Mouse (Mus musculus): ENCODE measurements at regions not wholly inside any gene's neighbourhood (a gene's known extent, or its start where the extent isn't known, plus 50 kb on each side); places are given as distances from the start of the nearest gene placed in this dataset.

- no peak for DNase-seq (ENCODE audit: low read depth, low spot score)
These were observed 314.8 kb downstream of the Cmpk2 start for GRCm38 (mm10) chr12:26783800-26784199.

GRCm38 (mm10) chr12:26781537-26781936, 312.5 kb downstream of the Cmpk2 start:
- no peak for DNase-seq (ENCODE audit: low read depth, low spot score)

- DNase-seq (ENCODE audit: low read depth, low spot score) = no peak
These were observed 309.8 kb downstream of the Cmpk2 start for GRCm38 (mm10) chr12:26778796-26779195.

GRCm38 (mm10) chr12:26776986-26777385, 308.0 kb downstream of the Cmpk2 start:
- DNase-seq (ENCODE audit: low read depth, low spot score) = no peak

DNA sequence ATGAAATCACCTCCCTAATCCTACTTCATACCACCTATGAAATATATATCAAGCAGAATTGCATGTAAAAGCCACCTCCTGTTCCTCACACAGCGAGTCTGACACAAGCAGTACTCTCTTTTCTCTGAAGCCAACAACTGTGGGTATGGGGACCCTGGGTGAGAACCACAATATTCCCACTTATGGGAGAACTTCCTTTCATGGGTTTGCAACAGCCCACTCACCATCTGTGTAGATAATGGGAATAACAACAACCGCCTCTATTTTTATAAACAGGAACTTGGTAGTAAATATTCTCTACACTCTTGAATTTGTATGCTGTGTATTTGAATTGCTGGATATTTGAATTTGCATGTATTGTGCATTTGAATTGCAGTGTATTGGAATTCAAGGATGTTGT, 305.0 kb downstream of the Cmpk2 start:
- no peak for DNase-seq (ENCODE audit: low read depth, low spot score)

GRCm38 (mm10) chr12:26770753-26771583, 302.0 kb downstream of the Cmpk2 start:
- no peak for DNase-seq (ENCODE audit: low read depth, low spot score)

DNA sequence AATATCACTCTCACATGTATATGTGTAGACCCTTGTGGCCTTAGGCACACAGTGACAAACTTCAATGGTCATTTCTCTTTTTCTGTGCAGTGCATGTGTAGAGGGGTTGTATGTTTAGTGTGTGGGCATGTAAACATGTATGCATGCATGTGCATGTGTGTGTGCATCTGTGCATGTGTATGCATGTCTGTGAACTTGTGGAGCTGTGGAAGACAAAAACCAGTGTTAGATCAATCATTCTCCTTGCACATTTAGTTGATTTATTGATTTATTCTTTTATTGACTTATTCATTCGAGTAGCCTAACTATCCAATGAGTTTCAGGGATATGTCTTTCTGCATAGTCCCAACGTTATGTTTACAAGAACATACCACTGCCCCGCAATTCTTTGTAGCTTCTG, 298.5 kb downstream of the Cmpk2 start:
- no peak for DNase-seq (ENCODE audit: low read depth, low spot score)

DNA sequence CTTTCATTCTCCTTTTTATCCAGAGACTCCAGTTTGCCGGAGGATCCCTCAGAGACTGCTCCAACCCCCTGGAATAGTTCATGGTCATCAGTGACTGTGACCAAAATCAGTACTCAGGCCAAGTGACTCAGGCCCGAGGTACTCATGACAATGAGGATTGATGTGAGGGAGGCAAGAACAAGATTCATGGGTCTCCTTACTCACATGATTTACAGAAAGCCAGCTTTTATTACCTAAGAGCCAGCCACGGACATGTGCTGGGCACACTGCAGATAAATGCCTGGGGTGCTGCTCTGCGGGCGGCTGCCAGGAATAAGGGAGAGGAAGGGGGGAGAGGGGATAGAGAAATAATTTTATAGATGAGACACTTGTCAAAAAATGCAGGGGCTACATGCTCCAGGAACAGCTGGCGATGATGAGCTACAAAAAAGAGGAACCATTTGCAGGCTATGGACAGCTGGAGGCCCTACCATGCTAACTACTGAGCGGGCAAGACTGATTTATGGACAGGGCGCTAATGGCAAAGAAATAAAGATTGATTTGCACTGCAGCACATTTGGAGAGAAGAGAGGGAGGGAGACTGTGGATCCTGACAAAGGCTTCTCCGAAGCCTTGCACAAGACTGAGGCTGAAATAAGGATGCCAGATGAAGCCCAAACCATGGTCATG, 289.8 kb downstream of the Cmpk2 start:
- no peak for DNase-seq (ENCODE audit: low read depth, low spot score)

GRCm38 (mm10) chr12:26756284-26756683, 287.3 kb downstream of the Cmpk2 start:
- DNase-seq (ENCODE audit: low read depth, low spot score) = no peak

DNA sequence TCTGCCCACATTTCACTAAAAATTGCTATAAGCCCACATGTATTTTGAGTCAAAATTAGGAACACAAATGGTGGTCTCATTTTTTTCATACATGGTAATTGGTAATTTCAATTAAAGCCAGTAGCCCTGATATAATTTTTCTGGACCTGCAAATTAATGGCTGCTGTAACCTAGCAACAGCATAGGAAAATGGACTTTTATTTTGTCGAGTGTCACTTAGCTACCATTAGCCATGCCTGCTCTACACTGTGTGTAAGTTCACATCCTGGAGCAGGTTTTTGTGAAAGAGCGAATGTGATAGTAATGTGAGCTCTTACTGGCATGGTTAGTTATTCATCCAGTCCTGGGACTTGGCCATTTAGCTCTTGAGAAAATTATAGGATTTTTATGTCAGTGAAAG, 285.6 kb downstream of the Cmpk2 start:
- no peak for DNase-seq (ENCODE audit: low read depth, low spot score)

- DNase-seq (ENCODE audit: low read depth, low spot score) = no peak
These were observed 265.5 kb downstream of the Cmpk2 start for GRCm38 (mm10) chr12:26734558-26734897.

- DNase-seq (ENCODE audit: low read depth, low spot score) = no peak
These were observed 265.0 kb downstream of the Cmpk2 start for GRCm38 (mm10) chr12:26733822-26734557.

GRCm38 (mm10) chr12:26723399-26723798, 254.4 kb downstream of the Cmpk2 start:
- DNase-seq (ENCODE audit: low read depth, low spot score) = no peak

GRCm38 (mm10) chr12:26698838-26699237, 229.8 kb downstream of the Cmpk2 start:
- DNase-seq (ENCODE audit: low read depth, low spot score) = no peak

DNA sequence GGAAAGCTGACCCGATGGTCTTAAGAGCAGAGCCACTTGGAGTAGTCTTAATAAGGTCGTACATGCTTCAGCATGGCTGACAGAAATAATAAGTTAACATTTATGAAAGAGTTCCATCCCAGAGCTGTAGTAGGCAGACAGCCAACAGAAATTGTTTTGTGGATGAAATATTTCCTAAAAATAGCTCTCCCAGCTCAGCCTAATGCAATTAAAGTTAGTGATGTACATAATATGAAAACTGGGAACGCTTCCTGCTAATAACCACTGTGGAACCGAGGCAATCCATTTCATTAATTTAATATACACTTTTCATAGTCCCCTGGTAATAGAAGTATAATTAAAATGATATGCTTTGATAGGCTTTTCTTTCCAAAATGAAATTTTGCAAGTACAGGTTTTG, 219.0 kb downstream of the Cmpk2 start:
- no peak for DNase-seq (ENCODE audit: low read depth, low spot score)

DNA sequence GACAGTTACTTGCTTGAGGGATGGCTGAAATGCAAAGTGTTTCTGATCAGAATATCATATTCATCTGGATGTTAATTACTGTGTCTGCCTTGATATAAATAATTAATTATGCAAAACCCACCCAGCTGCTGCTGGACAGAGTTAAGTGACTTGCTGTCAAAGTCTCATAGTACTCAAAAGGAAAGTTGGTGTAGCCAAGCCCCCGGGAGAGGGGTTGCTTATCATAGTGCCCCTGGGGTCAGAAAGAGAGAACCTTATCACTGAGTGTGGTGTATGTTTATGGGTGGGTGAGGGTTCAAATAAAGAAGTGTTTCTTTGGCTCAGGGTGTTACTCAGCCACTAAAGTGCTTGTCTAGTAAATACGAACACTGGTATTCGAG, 211.6 kb downstream of the Cmpk2 start:
- no peak for DNase-seq (ENCODE audit: low read depth, low spot score)

DNA sequence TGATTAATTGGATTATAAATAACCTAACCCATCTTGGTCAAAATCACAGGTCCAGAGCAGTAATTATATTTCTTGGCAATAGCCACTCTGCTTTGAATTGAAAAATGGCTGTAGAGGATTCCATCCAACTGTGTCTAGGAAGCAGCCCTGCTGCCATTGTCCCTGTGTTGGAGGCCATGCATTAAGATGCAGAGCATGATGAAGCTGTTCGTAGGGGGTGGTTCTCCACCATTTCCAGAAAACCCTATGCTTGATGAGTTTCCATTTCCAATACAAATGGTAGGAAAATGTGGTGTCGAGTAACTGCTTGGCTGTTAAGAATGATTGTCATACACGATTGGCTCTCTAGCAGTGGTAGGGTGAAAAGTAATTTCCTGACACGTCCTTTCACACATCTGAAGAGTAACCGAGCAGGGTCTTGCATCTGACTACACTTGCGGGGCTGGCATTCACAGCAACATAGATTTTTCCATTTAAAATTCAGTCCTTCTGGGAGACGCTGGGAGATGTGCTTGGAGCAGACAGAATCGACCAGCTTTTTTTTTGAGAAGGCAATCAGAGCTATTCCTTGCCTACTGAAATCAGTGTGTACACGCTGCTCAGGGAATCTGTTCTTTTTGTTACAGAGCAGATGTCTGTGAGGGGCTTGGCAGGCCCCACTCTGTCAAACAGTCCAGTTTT, 211.0 kb downstream of the Cmpk2 start:
- no peak for DNase-seq (ENCODE audit: low read depth, low spot score)

DNA sequence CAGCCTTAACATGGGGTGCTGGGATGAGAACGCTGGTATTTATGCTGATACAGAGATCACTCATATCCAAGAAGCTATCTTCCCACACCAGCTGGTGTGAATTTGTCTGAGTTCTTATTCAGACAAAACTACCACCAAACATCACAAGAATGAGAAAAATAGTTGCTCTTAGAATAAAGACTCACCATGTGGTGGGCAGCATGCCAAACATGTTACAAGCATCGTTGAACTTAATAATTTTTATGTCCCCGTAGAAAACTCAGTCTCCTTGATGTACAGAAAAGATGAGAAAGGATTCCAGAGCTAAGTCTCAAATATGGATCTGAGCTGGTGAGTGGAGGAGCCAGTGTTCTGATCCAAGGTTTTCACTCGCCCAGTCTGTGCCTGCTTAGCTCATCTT, 196.5 kb downstream of the Cmpk2 start:
- no peak for DNase-seq (ENCODE audit: low read depth, low spot score)

DNA sequence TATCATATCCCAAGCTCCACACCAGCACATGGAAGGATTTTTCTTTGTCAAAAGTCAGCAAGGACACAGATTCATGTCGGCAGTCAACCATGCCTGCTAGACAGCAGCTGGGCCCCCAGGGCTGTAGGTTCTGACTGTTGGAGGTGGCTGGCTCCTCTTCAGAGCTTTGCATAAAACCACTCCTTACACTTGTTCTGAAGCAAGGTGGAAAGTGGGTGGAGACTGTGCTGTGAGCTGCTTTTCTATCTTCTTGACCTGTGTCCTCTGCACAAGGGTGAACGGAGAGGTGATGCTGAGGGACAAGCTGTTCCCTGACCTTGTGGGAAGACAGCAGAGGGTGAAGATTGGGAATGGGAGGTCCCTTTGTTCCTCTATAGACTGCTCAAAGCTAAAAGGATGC, 185.2 kb downstream of the Cmpk2 start:
- DNase-seq (ENCODE audit: low read depth, low spot score) = no peak

GRCm38 (mm10) chr12:26653781-26654180, 184.8 kb downstream of the Cmpk2 start:
- no peak for DNase-seq (ENCODE audit: low read depth, low spot score)

GRCm38 (mm10) chr12:26646141-26646540, 177.1 kb downstream of the Cmpk2 start:
- DNase-seq (ENCODE audit: low read depth, low spot score) = no peak

- DNase-seq (ENCODE audit: low read depth, low spot score) = no peak
These were observed 166.7 kb downstream of the Cmpk2 start for GRCm38 (mm10) chr12:26635665-26636241.

Data from c-Kit-negative CD71-positive TER-119-positive erythroid progenitor cells, embryonic 14.5 days (primary cell).